Mouse (Mus musculus) liver, adult 2 months (tissue): ENCODE data around the gene Ltbp4.

ENCODE experiments used
- CTCF ChIP-seq: fragments of 200-500 bp; IDR thresholded peaks from 2 replicates; pipeline ENCODE4 v1.5.1; 2011; ENCODE audit warnings: low read depth, low read length, control low read depth
- POLR2A ChIP-seq: fragments of 200-500 bp; IDR thresholded peaks from 2 replicates; pipeline ENCODE4 v1.6.1; 2011; ENCODE audit warnings: low read length, control low read depth; ENCODE audit not compliant: insufficient read depth; ENCODE audit errors: extremely low read depth

GRCm38 (mm10) chr7:27384134-27384533 is 46.6 kb upstream of the Ltbp4 start:
- TF ChIP-seq POLR2A (no peak), CTCF (no peak)
